Mouse (Mus musculus): ENCODE results near the gene Wdhd1. TPM values are rescaled to one million over a fixed set of nuclear protein-coding genes. Genes with fewer than 3 reads are reported as not detected.
"Not testable (repeated sequence)": the region's sequence is repeated elsewhere in the genome, so short reads cannot be mapped to it uniquely, and the experiment has no call there.

Gene Wdhd1
- polyA plus RNA-seq (2015; fragmentation: Nextera tagmentation; extraction: Ambion mirVana), result 17.7 and 19.9 TPM in 2 replicates

GRCm38 (mm10) chr14:47276637-47277393, at the start of gene Wdhd1, which contains the start of gene Socs4:
Gene Wdhd1 (minus strand): TSS chr14:47276857.
Gene Socs4 (plus strand): TSS chr14:47276931.
- peak within 1 kb of the TSS; percentile 80 for H3K9ac ChIP-seq (replicated peaks)
- WGBS, result under 1% methylated on average over 73 of the region's 77 CpGs
- peak; percentile 97 for ATAC-seq (replicated peaks)

GRCm38 (mm10) chr14:47325965-47326761, 49.5 kb upstream of the Wdhd1 start:
- no peak overlapping the region for H3K9ac ChIP-seq (replicated peaks)
- peak; percentile 66 for ATAC-seq (replicated peaks)
- H3K36me3 ChIP-seq, result no peaks in the 10 kb centered on the region
- 59% methylated on average over 9 of the region's 9 CpGs for WGBS
- H3K9me3 ChIP-seq, result no peaks in the 10 kb centered on the region
- H3K4me1 ChIP-seq, result peaks cover 5% of the 10 kb centered on the region; the same call in 1 of the 2 replicates
- H3K4me3 ChIP-seq, result no peak overlapping the region
- H3K4me2 ChIP-seq (replicated peaks), result no peak overlapping the region
- no peaks in the 10 kb centered on the region for H3K27me3 ChIP-seq
- no peak overlapping the region for H3K27ac ChIP-seq (replicated peaks)

More at GRCm38 (mm10) chr14:47276637-47277393, at the start of gene Wdhd1, which contains the start of gene Socs4:
- peaks cover 26% of the 10 kb centered on the region for H3K4me1 ChIP-seq
- peak within 1 kb of the TSS; percentile 91 for H3K27ac ChIP-seq (replicated peaks)
- H3K36me3 ChIP-seq, result peaks cover 4% of the 10 kb centered on the region
- peak within 1 kb of the TSS; percentile 85 for H3K4me2 ChIP-seq (replicated peaks)
- H3K27me3 ChIP-seq, result no peaks in the 10 kb centered on the region
- no peaks in the 10 kb centered on the region for H3K9me3 ChIP-seq
- H3K4me3 ChIP-seq, result peak within 1 kb of the TSS; percentile 79

- H3K4me1 ChIP-seq; ATAC-seq (replicated peaks); H3K9ac ChIP-seq (replicated peaks); H3K9me3 ChIP-seq; H3K36me3 ChIP-seq; H3K4me3 ChIP-seq; H3K4me2 ChIP-seq (replicated peaks); H3K27me3 ChIP-seq; H3K27ac ChIP-seq (replicated peaks): not testable (repeated sequence)
- WGBS, result 93% methylated on average over 7 of the region's 8 CpGs
Measured at GRCm38 (mm10) chr14:47321581-47321980, 44.9 kb upstream of the Wdhd1 start.

- Histone ChIP-seq H3K9ac (replicated peaks) (no peak overlapping the region), H3K36me3 (peaks cover 9% of the 10 kb centered on the region), H3K4me2 (replicated peaks) (no peak overlapping the region), H3K9me3 (no peaks in the 10 kb centered on the region), H3K4me1 (no peaks in the 10 kb centered on the region), H3K27me3 (no peaks in the 10 kb centered on the region), H3K4me3 (no peak overlapping the region), H3K27ac (replicated peaks) (no peak overlapping the region)
- 92% methylated on average over 5 of the region's 5 CpGs for WGBS
- ATAC-seq (replicated peaks), result no peak
Measured at GRCm38 (mm10) chr14:47319362-47319761, 42.7 kb upstream of the Wdhd1 start.

DNA sequence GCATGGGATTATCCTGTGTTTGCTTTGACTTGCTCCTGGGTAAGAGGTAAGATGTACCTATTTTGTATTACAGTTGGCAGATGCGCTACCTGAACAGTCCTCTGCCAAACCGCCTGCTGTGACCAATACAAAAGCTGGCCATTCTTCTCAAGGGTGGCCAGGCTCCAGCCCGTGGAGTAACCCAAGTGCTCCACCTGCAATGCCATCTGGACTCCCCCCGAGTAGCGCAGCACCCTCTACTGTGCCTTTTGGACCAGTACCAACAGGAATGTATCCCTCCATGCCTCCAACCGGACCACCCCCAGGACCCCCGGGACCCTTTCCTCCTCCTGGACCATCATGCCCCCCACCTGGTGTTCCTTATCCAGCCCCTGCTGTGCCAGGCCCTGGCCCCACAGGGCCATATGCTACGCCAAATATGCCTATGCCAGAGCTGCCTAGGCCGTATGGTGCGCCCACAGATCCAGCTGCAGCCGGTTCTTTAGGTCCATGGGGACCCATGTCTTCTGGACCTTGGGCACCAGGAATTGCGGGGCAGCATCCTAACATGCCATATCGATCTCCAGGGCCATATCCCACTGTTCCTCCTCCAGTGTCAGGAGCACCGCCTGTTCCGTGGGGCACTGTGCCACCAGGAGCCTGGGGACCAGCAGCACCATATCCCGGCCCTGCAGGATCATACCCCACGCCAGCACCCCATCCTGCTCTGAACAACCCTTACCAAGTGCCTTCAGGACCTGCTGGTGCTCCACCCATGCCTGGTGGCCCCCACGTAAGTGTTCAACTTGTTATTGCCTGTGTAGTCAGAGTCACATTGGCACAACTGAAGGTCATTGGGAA, 33.9 kb upstream of the Wdhd1 start:
- no peak overlapping the region for H3K4me2 ChIP-seq (replicated peaks)
- ATAC-seq (replicated peaks), result no peak
- 91% methylated on average over 18 of the region's 18 CpGs for WGBS
- H3K4me1 ChIP-seq, result no peaks in the 10 kb centered on the region
- H3K36me3 ChIP-seq, result peaks cover 46% of the 10 kb centered on the region
- no peak overlapping the region for H3K9ac ChIP-seq (replicated peaks)
- no peaks in the 10 kb centered on the region for H3K27me3 ChIP-seq
- no peaks in the 10 kb centered on the region for H3K9me3 ChIP-seq
- H3K4me3 ChIP-seq, result no peak overlapping the region
- H3K27ac ChIP-seq (replicated peaks), result no peak overlapping the region

DNA sequence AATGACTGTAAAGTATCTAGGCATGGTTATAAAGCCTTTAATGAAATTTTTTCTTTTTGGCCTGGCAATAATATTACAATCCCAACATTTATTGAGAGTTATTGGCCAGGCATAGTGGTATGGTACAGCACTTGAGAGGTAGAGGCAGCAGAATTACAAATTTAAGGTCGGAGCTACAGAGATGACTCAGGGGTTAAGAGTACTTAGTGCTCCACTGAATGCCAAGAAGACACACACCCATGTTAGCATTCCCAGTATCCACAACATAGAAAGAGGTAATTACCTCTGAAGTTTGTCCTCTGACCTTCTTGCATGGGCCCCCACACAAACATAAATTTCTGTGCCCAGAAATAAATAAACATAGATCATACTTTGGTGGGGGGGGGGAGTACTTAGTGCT, 32.4 kb upstream of the Wdhd1 start:
- H3K9me3 ChIP-seq, result no peaks in the 10 kb centered on the region
- 100% methylated on average over 1 of the region's 1 CpGs for WGBS
- ATAC-seq (replicated peaks), result no peak
- no peak overlapping the region for H3K4me3 ChIP-seq
- peaks cover 39% of the 10 kb centered on the region for H3K36me3 ChIP-seq
- no peak overlapping the region for H3K9ac ChIP-seq (replicated peaks)
- no peak overlapping the region for H3K4me2 ChIP-seq (replicated peaks)
- no peak overlapping the region for H3K27ac ChIP-seq (replicated peaks)
- no peaks in the 10 kb centered on the region for H3K27me3 ChIP-seq
- no peaks in the 10 kb centered on the region for H3K4me1 ChIP-seq

DNA sequence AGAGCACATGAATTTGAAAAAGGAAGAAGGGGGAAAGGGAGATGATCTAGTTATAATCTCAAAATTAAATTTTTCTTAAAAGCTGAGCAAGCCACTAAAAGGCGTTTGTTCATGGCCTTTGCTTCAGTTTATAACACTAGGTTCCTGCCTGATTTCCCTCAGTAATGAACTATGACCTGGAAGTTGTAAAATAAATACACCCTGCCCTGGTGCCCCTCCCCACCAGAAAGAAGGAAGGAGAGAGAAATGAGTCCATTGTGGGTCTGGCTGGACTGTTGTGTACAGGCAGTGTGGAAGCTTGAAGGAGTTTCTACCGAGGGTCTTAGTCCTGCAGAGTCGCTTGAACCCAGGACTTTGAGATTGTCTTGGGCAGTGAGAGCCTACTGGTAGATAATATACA, 31.0 kb upstream of the Wdhd1 start:
- no peak overlapping the region for H3K27ac ChIP-seq (replicated peaks)
- no peaks in the 10 kb centered on the region for H3K4me1 ChIP-seq
- ATAC-seq (replicated peaks), result no peak

DNA sequence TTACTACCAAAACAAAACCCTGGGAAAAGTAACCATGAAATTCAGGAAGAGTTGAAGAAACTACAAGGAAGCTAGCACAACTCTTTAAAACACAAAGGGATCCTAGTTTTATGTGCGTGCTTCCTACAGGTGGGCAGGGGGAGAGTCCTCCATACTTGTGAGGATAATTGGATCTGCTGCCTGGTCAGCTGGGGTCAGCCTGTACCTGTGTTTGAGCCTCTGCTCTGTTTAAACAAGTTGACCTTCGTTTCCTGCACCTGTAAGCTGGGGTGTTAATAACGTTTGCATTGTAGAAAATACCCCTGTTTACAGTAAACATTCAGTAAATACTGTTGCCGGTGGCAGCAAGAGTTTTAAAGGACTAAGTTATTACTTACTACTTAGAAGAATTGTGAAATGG, 29.3 kb upstream of the Wdhd1 start:
- Histone ChIP-seq H3K4me1 (no peaks in the 10 kb centered on the region), H3K9me3 (no peaks in the 10 kb centered on the region), H3K36me3 (peaks cover 16% of the 10 kb centered on the region), H3K4me3 (no peak overlapping the region), H3K27ac (replicated peaks) (no peak overlapping the region), H3K27me3 (no peaks in the 10 kb centered on the region), H3K4me2 (replicated peaks) (no peak overlapping the region), H3K9ac (replicated peaks) (no peak overlapping the region)
- 90% methylated on average over 4 of the region's 4 CpGs for WGBS
- ATAC-seq (replicated peaks), result no peak

More for the DNA sequence above, 31.0 kb upstream of the Wdhd1 start:
- Histone ChIP-seq H3K4me2 (replicated peaks) (no peak overlapping the region), H3K4me3 (no peak overlapping the region), H3K9me3 (no peaks in the 10 kb centered on the region), H3K36me3 (peaks cover 30% of the 10 kb centered on the region), H3K27me3 (no peaks in the 10 kb centered on the region), H3K9ac (replicated peaks) (no peak overlapping the region)
- 92% methylated on average over 3 of the region's 3 CpGs for WGBS

- Histone ChIP-seq H3K4me1 (peaks cover 8% of the 10 kb centered on the region), H3K27me3 (no peaks in the 10 kb centered on the region), H3K4me3 (no peak overlapping the region), H3K36me3 (peaks cover 6% of the 10 kb centered on the region; the same call in 1 of the 2 replicates), H3K9me3 (no peaks in the 10 kb centered on the region), H3K4me2 (replicated peaks) (no peak overlapping the region), H3K27ac (replicated peaks) (no peak overlapping the region), H3K9ac (replicated peaks) (no peak overlapping the region)
- no peak for ATAC-seq (replicated peaks)
- WGBS, result 96% methylated on average over 6 of the region's 6 CpGs
Measured at GRCm38 (mm10) chr14:47304814-47305405, 28.3 kb upstream of the Wdhd1 start.

GRCm38 (mm10) chr14:47302885-47303680, 26.4 kb upstream of the Wdhd1 start:
- Histone ChIP-seq H3K27me3 (no peaks in the 10 kb centered on the region), H3K9me3 (no peaks in the 10 kb centered on the region), H3K4me2 (replicated peaks) (no peak overlapping the region), H3K27ac (replicated peaks) (no peak overlapping the region), H3K4me1 (peaks cover 20% of the 10 kb centered on the region), H3K4me3 (no peak overlapping the region), H3K9ac (replicated peaks) (no peak overlapping the region), H3K36me3 (no peaks in the 10 kb centered on the region)
- ATAC-seq (replicated peaks), result no peak
- WGBS, result 77% methylated on average over 14 of the region's 14 CpGs

GRCm38 (mm10) chr14:47298819-47299261, 22.2 kb upstream of the Wdhd1 start:
- peak overlapping the region; percentile 99 for H3K9ac ChIP-seq (replicated peaks)
- peak; percentile 36; the same call in 1 of the 2 replicates for ATAC-seq (replicated peaks)
- peak overlapping the region; percentile 99 for H3K4me3 ChIP-seq
- peak overlapping the region; percentile 98 for H3K27ac ChIP-seq (replicated peaks)
- H3K27me3 ChIP-seq, result no peaks in the 10 kb centered on the region
- H3K4me2 ChIP-seq (replicated peaks), result peak overlapping the region; percentile 58
- no peaks in the 10 kb centered on the region for H3K9me3 ChIP-seq
- under 1% methylated on average over 15 of the region's 15 CpGs for WGBS
- H3K36me3 ChIP-seq, result no peaks in the 10 kb centered on the region
- H3K4me1 ChIP-seq, result peaks cover 26% of the 10 kb centered on the region
